Mouse (Mus musculus) kidney, adult 2 months (tissue): ENCODE data around the gene Ptpra.

Experiments
- CTCF ChIP-seq: fragments of 200-500 bp; conservative IDR thresholded peaks from 2 replicates; pipeline ENCODE4 v1.5.1; 2011; ENCODE audit warnings: low read depth, mild to moderate bottlenecking, control low read depth, low read length, moderate library complexity, mixed read lengths; ENCODE audit not compliant: insufficient read depth, insufficient read length
- POLR2A ChIP-seq: fragments of 200-500 bp; IDR thresholded peaks from one replicate; pipeline ENCODE4 v1.6.1; 2011; ENCODE audit warnings: low read depth, low read length, control low read depth

DNA sequence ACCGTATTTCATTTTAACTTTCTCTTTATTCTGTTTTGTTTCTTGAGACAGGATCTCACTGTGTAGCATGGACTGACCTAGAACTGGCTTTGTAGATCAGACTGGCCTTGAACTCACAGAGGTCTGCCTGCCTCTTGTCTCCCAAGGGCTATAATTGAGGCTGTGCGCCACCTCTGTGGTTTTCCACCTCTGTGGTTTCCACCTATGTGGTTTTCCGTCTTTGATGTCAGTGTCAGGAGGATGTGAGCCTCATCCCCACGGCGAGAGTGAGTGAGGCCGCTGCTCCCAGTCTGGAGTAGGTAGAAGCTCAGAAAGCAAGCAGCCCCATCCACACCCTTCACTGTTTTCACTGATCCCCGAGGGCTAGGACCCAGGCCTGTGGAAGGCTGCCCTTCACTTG is 104.8 kb downstream of the Ptpra start:
- TF ChIP-seq POLR2A = no peak
- no peak for TF ChIP-seq CTCF
